Mouse (Mus musculus) liver, embryonic 18 days (tissue): ENCODE measurements around the gene Gbp2b. TPM values are rescaled to one million over a fixed set of nuclear protein-coding genes. Genes with fewer than 3 reads are reported as not detected.

ENCODE experiments used
- polyA plus RNA-seq: library from polyadenylated mRNA; depleted of rRNA; stranded (reverse); fragments of >200 nt; gene quantifications from 2 replicates; pipeline ENCODE4 v1.2.3, GENCODE M21; 2012; rRNA removed

Gbp2b gene
- polyA plus RNA-seq = 0.02 and 0.07 TPM in 2 replicates

GRCm38 (mm10) chr3:142594547-142594946, at the start of gene Gbp2b:
Gene Gbp2b (plus strand): TSS chr3:142594847.

GRCm38 (mm10) chr3:142559632-142560228, 34.9 kb upstream of the Gbp2b start, which contains the start of gene Gbp3:
Gene Gbp3 (plus strand): TSS chr3:142560026.

GRCm38 (mm10) chr3:142620111-142620955, 25.7 kb downstream of the Gbp2b start, which contains the start of gene Gbp2:
Gene Gbp2 (plus strand): TSS chr3:142620602.

Other genes starting within 250 kb of the Gbp2b start
- 14.8 and 15.6 TPM in 2 replicates for gene Pdlim5, start 199.2 kb upstream of the Gbp2b start, polyA plus RNA-seq
- gene Gbp5, start 100.9 kb upstream of the Gbp2b start, polyA plus RNA-seq = 0.90 and 1.2 TPM in 2 replicates
- 4.5 and 5.1 TPM in 2 replicates for gene Gbp7, start 64.5 kb upstream of the Gbp2b start, polyA plus RNA-seq
- 6.9 and 8.5 TPM in 2 replicates for gene Gbp3, start 34.8 kb upstream of the Gbp2b start, polyA plus RNA-seq
- gene Gbp2, start 25.8 kb downstream of the Gbp2b start, polyA plus RNA-seq = 3.1 and 4.8 TPM in 2 replicates
- gene Kyat3, start 106.2 kb downstream of the Gbp2b start, polyA plus RNA-seq = 52.0 and 58.5 TPM in 2 replicates
- 62.6 and 77.1 TPM in 2 replicates for gene Gtf2b, start 170.2 kb downstream of the Gbp2b start, polyA plus RNA-seq